Mouse (Mus musculus) Muller cell, postnatal 12 days (primary cell): ENCODE results near the gene Slc39a11.

Experiments
- DNase-seq: peaks from one replicate; pipeline ENCODE4 v3.0.0-alpha.2; 2015; ENCODE audit errors: inconsistent ontology term

Slc39a11 gene

GRCm38 (mm10) chr11:113467313-113467811, 182.5 kb downstream of the Slc39a11 start:
- peak; percentile 7 for DNase-seq

- no peak for DNase-seq
These were observed 189.8 kb downstream of the Slc39a11 start for GRCm38 (mm10) chr11:113460118-113460517.

- no peak for DNase-seq
These were observed 191.2 kb downstream of the Slc39a11 start for GRCm38 (mm10) chr11:113458582-113459210.

GRCm38 (mm10) chr11:113452861-113453568, 196.9 kb downstream of the Slc39a11 start:
- no peak for DNase-seq

- DNase-seq: peak; percentile 63
These were observed 198.6 kb downstream of the Slc39a11 start for GRCm38 (mm10) chr11:113451301-113451700.

GRCm38 (mm10) chr11:113450665-113451064, 199.2 kb downstream of the Slc39a11 start:
- peak; percentile 73 for DNase-seq

GRCm38 (mm10) chr11:113450028-113450427, 199.9 kb downstream of the Slc39a11 start:
- DNase-seq: no peak

GRCm38 (mm10) chr11:113442036-113442435, 207.8 kb downstream of the Slc39a11 start:
- no peak for DNase-seq

- peak; percentile 84 for DNase-seq
These were observed 210.4 kb downstream of the Slc39a11 start for GRCm38 (mm10) chr11:113439328-113440030.

GRCm38 (mm10) chr11:113438915-113439314, 211.0 kb downstream of the Slc39a11 start:
- DNase-seq: no peak

- no peak for DNase-seq
These were observed 212.5 kb downstream of the Slc39a11 start for GRCm38 (mm10) chr11:113437357-113437756.

GRCm38 (mm10) chr11:113436299-113436698, 213.6 kb downstream of the Slc39a11 start:
- DNase-seq: no peak

GRCm38 (mm10) chr11:113435696-113436095, 214.2 kb downstream of the Slc39a11 start:
- DNase-seq: no peak

GRCm38 (mm10) chr11:113431161-113431560, 218.7 kb downstream of the Slc39a11 start:
- DNase-seq: peak; percentile 93

- DNase-seq: no peak
These were observed 224.0 kb downstream of the Slc39a11 start for GRCm38 (mm10) chr11:113425882-113426281.

- DNase-seq: no peak
These were observed 224.4 kb downstream of the Slc39a11 start for GRCm38 (mm10) chr11:113425454-113425853.

GRCm38 (mm10) chr11:113424765-113425164, 225.1 kb downstream of the Slc39a11 start:
- no peak for DNase-seq

- no peak for DNase-seq
These were observed 227.3 kb downstream of the Slc39a11 start for GRCm38 (mm10) chr11:113422598-113422997.

GRCm38 (mm10) chr11:113418921-113419655, 230.8 kb downstream of the Slc39a11 start:
- no peak for DNase-seq

GRCm38 (mm10) chr11:113417948-113418347, 231.9 kb downstream of the Slc39a11 start:
- no peak for DNase-seq

GRCm38 (mm10) chr11:113412545-113412944, 237.3 kb downstream of the Slc39a11 start:
- DNase-seq: no peak

GRCm38 (mm10) chr11:113411798-113412197, 238.1 kb downstream of the Slc39a11 start:
- DNase-seq: no peak
